Mouse (Mus musculus) lung, adult 10 weeks (tissue): ENCODE data around the gene Lyg2. TPM values are rescaled to one million over a fixed set of nuclear protein-coding genes. Genes with fewer than 3 reads are reported as not detected.

Source experiments
- polyA plus RNA-seq: library from polyadenylated mRNA; stranded (reverse); fragments of 350-450 nt; fragmentation: Illumina TruSeq; extraction: RNeasy Lipid Tissue Mini Kit (QIAGEN cat#74804); gene quantifications from one replicate; pipeline ENCODE4 v1.2.3, GENCODE M21; 2014; ENCODE audit warnings: low read depth, low replicate concordance; ENCODE audit not compliant: insufficient read depth

Gene Lyg2
- polyA plus RNA-seq, result not detected

DNA sequence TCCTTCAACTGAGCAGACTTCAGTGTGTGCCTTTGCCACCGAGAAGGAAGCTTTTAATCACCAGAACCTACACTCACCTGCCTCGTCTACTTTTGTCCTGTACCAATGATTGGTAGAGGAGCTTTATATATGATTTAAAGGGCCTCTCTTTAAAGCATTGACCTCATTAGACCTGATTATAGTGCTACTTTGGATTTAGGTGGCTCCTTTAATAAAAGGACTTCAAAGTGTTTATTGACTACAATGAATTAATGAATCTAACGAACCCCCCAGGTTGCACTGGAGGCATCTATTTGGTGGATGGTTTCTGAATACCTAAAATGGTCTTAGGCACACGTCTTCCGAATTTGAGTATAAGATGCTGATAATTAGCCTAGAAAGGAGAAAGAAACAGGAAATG is at the start of gene Lyg2:
TSS of gene Lyg2 (minus strand) at position 101 of the 400 bp plus-strand sequence.

GRCm38 (mm10) chr1:37957659-37958058 is 41.4 kb upstream of the Lyg2 start, which contains the start of gene Lyg1:
Gene Lyg1 (minus strand): TSS chr1:37957759.

DNA sequence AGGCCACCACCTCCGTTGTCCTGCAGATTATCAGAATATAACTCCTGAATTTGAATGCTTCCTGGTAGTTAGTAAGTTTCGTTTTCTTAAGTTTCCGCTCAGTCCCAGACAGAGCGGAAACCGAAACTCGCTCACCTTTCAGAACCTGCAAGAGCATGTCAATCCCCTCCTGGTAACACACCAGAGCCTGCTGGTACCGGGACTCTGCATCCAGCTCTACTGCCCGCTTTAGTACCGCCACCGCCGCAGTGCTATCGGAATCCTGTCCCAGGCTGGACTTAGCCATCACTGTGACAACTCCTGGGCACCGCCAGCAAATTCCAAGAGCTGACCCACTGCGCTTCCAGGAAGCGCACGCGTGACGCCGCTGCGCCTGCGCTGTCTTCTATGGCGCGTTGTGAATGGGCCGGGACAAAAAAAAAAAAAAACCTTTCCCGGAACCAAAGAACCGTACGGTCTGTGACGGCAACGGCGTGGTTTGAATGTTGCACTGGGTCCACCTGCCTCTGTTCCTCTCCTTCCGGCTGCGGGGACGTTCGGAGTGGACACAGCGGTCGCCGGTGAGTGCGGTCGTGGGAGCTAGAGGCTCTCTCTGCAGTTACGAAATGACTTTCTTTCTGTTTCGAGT is 26.2 kb downstream of the Lyg2 start, which contains the start of the genes Mitd1 and Mrpl30:
TSS of gene Mitd1 (minus strand) at position 387 of the 628 bp plus-strand sequence.
TSS of gene Mrpl30 (plus strand) at position 453 of the 628 bp plus-strand sequence.

GRCm38 (mm10) chr1:37871704-37872103 is 44.6 kb downstream of the Lyg2 start, which contains the start of gene Lipt1:
Gene Lipt1 (plus strand): TSS chr1:37871738.

GRCm38 (mm10) chr1:37866286-37866685 is 50.0 kb downstream of the Lyg2 start, which contains the start of gene Tsga10:
Gene Tsga10 (minus strand): TSS chr1:37866429.

Other genes with a start within 250 kb of the Lyg2 start
- 8.2 TPM for gene 2010300C02Rik, start 196.4 kb downstream of the Lyg2 start, polyA plus RNA-seq
- gene Tsga10, start 50.1 kb downstream of the Lyg2 start, polyA plus RNA-seq, result 4.6 TPM
- 2.1 TPM for gene Lipt1, start 44.8 kb downstream of the Lyg2 start, polyA plus RNA-seq
- 17.6 TPM for gene Mitd1, start 26.1 kb downstream of the Lyg2 start, polyA plus RNA-seq
- 118 TPM for gene Mrpl30, start 26.0 kb downstream of the Lyg2 start, polyA plus RNA-seq
- gene Lyg1, start 41.3 kb upstream of the Lyg2 start, polyA plus RNA-seq, result not detected
- 45.9 TPM for gene Txndc9, start 81.4 kb upstream of the Lyg2 start, polyA plus RNA-seq
- gene Eif5b, start 81.5 kb upstream of the Lyg2 start, polyA plus RNA-seq, result 20.9 TPM
- 6.4 TPM for gene Rev1, start 213.3 kb upstream of the Lyg2 start, polyA plus RNA-seq